8 mouse cellular contexts compared by ENCODE assay signal in the genomic region with DNA sequence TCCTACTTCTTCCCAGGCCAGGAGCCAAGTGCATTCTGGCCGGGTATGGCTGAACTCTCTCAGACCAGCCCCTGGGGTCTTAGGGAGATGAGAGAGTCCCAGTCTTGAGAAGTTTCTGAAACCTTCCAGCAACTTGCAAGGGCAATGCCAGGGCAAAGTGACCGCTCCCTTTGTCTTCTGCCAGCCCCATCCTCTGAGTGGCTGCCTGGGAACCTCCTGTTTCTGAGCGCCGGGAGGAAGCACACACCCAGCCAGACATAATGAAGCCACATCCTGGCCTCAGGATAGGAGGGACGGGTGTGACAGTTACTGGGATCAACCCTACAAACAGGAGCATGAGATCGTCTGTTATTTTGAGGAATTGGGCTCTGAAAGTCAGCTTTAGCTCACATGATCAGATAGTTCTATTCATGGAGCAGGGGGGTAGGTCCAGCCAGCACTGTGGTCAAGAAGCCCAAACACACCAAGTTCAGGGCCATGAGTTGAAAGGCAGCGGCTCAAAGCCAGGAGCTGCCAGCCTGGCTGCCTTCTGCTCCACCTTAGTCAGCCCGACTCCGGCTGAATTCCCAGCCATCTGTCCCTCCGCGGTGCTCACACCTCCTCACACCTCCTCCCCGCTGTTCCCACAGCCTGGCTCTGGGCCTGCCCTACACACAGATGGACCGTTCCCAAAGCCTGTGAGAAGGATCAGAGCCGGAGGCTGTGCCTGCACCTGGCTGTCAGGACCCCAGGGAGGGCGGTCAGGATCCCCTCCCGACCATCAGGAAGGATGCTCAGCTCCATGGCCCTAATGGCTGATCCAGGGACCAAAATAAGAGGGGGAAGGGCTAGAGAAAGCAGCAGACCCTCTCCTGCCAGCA. TPM values are rescaled to one million over a fixed set of nuclear protein-coding genes. Genes with fewer than 3 reads are reported as not detected.
A peak's percentile ranks its signal among the peaks of the same experiment; 100 is the strongest.
DNase-seq lines count a peak whose midpoint lies in the region; ATAC-seq lines count a peak whose summit lies in the region.

No protein-coding gene starts in this region.

- peak; percentile 57 for DNase-seq in adrenal gland, postnatal 14 days
- peak; percentile 96 to 97 for DNase-seq in cerebellum, postnatal 14 days
- peak; percentile 47 to 49 for DNase-seq in gastrocnemius, postnatal 36 days
- peak; percentile 84 to 87 for DNase-seq in left cerebral cortex, postnatal 36 days (ENCODE audit: low spot score in 2 of 2)
- peak; percentile 52 for DNase-seq in midbrain, embryonic 10.5 days (ENCODE audit: low spot score)

- H3K9ac ChIP-seq in intestine, embryonic 15.5 days: peak overlapping the region; percentile 66
- H3K9ac ChIP-seq in stomach, embryonic 16.5 days (ENCODE audit: low read length): peak overlapping the region; percentile 78

- H3K9me3 ChIP-seq in intestine, embryonic 15.5 days: no peaks in the 10 kb centered on the region
- H3K9me3 ChIP-seq in midbrain, embryonic 10.5 days (replicated peaks): no peaks in the 10 kb centered on the region
- no peaks in the 10 kb centered on the region for H3K9me3 ChIP-seq in stomach, embryonic 16.5 days (replicated peaks; ENCODE audit: control insufficient read depth, low read length)

- no peaks in the 10 kb centered on the region for H3K36me3 ChIP-seq in intestine, embryonic 15.5 days
- H3K36me3 ChIP-seq in midbrain, embryonic 10.5 days: no peaks in the 10 kb centered on the region
- no peaks in the 10 kb centered on the region for H3K36me3 ChIP-seq in stomach, embryonic 16.5 days (ENCODE audit: control insufficient read depth, insufficient read depth, low read length)

- peak overlapping the region; percentile 48; the same call in 1 of the 2 replicates for H3K27ac ChIP-seq in intestine, embryonic 15.5 days
- peak overlapping the region; percentile 86 for H3K27ac ChIP-seq in midbrain, embryonic 10.5 days (replicated peaks)
- peak overlapping the region; percentile 8 for H3K27ac ChIP-seq in stomach, embryonic 16.5 days (ENCODE audit: low read length)

- H3K4me3 ChIP-seq in intestine, embryonic 15.5 days (replicated peaks): peak overlapping the region; percentile 67
- peak overlapping the region; percentile 75 for H3K4me3 ChIP-seq in midbrain, embryonic 10.5 days
- peak overlapping the region; percentile 77 for H3K4me3 ChIP-seq in stomach, embryonic 16.5 days (replicated peaks; ENCODE audit: low read length)

- peaks cover 71% of the 10 kb centered on the region for H3K27me3 ChIP-seq in intestine, embryonic 15.5 days (replicated peaks)
- peaks cover 100% of the 10 kb centered on the region for H3K27me3 ChIP-seq in midbrain, embryonic 10.5 days (ENCODE audit: low read depth, poor library complexity, severe bottlenecking)
- peaks cover 31% of the 10 kb centered on the region for H3K27me3 ChIP-seq in stomach, embryonic 16.5 days (ENCODE audit: control insufficient read depth, insufficient read depth, low read length)

- 13% methylated on average over 16 of the region's 16 CpGs for WGBS in intestine, embryonic 15.5 days
- WGBS in midbrain, embryonic 10.5 days: 19% methylated on average over 16 of the region's 16 CpGs
- WGBS in stomach, embryonic 16.5 days: 17% methylated on average over 16 of the region's 16 CpGs

- peaks cover 21% of the 10 kb centered on the region for H3K4me1 ChIP-seq in intestine, embryonic 15.5 days (replicated peaks)
- peaks cover 64% of the 10 kb centered on the region for H3K4me1 ChIP-seq in midbrain, embryonic 10.5 days
- H3K4me1 ChIP-seq in stomach, embryonic 16.5 days (ENCODE audit: control insufficient read depth, insufficient read depth, low read length): 0 out of 2 replicates have a peak, but pooled peaks cover 8% of the 10 kb centered on the region

- peak overlapping the region; percentile 97 for H3K4me2 ChIP-seq in intestine, embryonic 15.5 days (replicated peaks)
- H3K4me2 ChIP-seq in stomach, embryonic 16.5 days (ENCODE audit: low read depth, low read length): peak overlapping the region; percentile 94

- intact Hi-C loops in gastrocnemius, postnatal 36 days (cut with DNase I): loop anchor here (5.0 kb wide), 1 partner anchor 55 kb away; a partner anchor contains a TSS
- intact Hi-C loops in left cerebral cortex, postnatal 36 days (cut with DNase I): loop anchor here (2.0 to 5.0 kb wide), 3 partner anchors 36 to 100 kb away; a partner anchor contains a TSS

- ATAC-seq in intestine, embryonic 15.5 days: peak; percentile 24; the same call in 1 of the 2 replicates
- ATAC-seq in stomach, embryonic 16.5 days (ENCODE audit: insufficient read depth, low FRiP score): no peak
- ATAC-seq in erythroid progenitor cell, adult 5-6 weeks (replicated peaks; ENCODE audit: low FRiP score, poor library complexity, severe bottlenecking): no peak

RNA-seq across cellular contexts. Expression of a gene that starts 22.1 kb away (rescaled TPM):
- total RNA-seq in adrenal gland, postnatal 14 days (2021): 13.6 and 14.9 TPM in 2 replicates
- total RNA-seq in gastrocnemius, postnatal 36 days (2021): 10 to 100 TPM; 17.0 to 18.7 TPM
- 4.6 and 4.7 TPM in 2 replicates for polyA plus RNA-seq in intestine, embryonic 15.5 days (2015; fragmentation: Nextera tagmentation; extraction: Ambion mirVana)
- total RNA-seq in left cerebral cortex, postnatal 36 days (2021): 10 to 100 TPM; 26.2 to 37.5 TPM
- 1.9 and 3.4 TPM in 2 replicates for polyA plus RNA-seq in midbrain, embryonic 10.5 days (2016; fragmentation: Nextera tagmentation; extraction: Ambion mirVana)
- polyA plus RNA-seq in stomach, embryonic 16.5 days (2015; fragmentation: Nextera tagmentation; extraction: Ambion mirVana): 3.2 and 4.1 TPM in 2 replicates
- total RNA-seq in erythroid progenitor cell, adult 5-6 weeks (2015; ENCODE audit: low replicate concordance): 4.0 and 16.8 TPM in 2 replicates
- total RNA-seq in erythroid progenitor cell, adult 5-6 weeks (2017; ENCODE audit: low replicate concordance): 1.5 and 7.6 TPM in 2 replicates

RNA-seq across cellular contexts. Expression of a gene that starts 54.3 kb away (rescaled TPM):
- not detected in 2 replicates for total RNA-seq in adrenal gland, postnatal 14 days (2021)
- not detected for total RNA-seq in gastrocnemius, postnatal 36 days (2021)
- not detected in 2 replicates for polyA plus RNA-seq in intestine, embryonic 15.5 days (2015; fragmentation: Nextera tagmentation; extraction: Ambion mirVana)
- not detected for total RNA-seq in left cerebral cortex, postnatal 36 days (2021)
- polyA plus RNA-seq in midbrain, embryonic 10.5 days (2016; fragmentation: Nextera tagmentation; extraction: Ambion mirVana): not detected in 2 replicates
- polyA plus RNA-seq in stomach, embryonic 16.5 days (2015; fragmentation: Nextera tagmentation; extraction: Ambion mirVana): not detected in 2 replicates
- not detected in 2 replicates for total RNA-seq in erythroid progenitor cell, adult 5-6 weeks (2015; ENCODE audit: low replicate concordance)
- total RNA-seq in erythroid progenitor cell, adult 5-6 weeks (2017; ENCODE audit: low replicate concordance): not detected in 2 replicates

Comparison
In these comparisons a context has a peak if more than half of its experiments do, and no peak if none do; other contexts are left out.
1. H3K27ac ChIP-seq: peak in every context shown above with its lines; median percentile 86 in midbrain, embryonic 10.5 days; 48 in intestine, embryonic 15.5 days; 8 in stomach, embryonic 16.5 days.